Mouse (Mus musculus): Measurements from ENCODE around the gene Otud7b. TPM values are rescaled to one million over a fixed set of nuclear protein-coding genes. Genes with fewer than 3 reads are reported as not detected.

Otud7b gene
- total RNA-seq, 2 experiments from 2014 or later, result 46.6 to 49.0 TPM

- intact Hi-C loops (cut with DNase I), result no loop called here
- DNase-seq, result no peak
These were observed 19.9 kb downstream of the Otud7b start for GRCm38 (mm10) chr3:96124235-96124634.

GRCm38 (mm10) chr3:96128128-96128527 is 23.8 kb downstream of the Otud7b start:
- DNase-seq, result no peak
- intact Hi-C loops (cut with DNase I), result no loop called here

DNA sequence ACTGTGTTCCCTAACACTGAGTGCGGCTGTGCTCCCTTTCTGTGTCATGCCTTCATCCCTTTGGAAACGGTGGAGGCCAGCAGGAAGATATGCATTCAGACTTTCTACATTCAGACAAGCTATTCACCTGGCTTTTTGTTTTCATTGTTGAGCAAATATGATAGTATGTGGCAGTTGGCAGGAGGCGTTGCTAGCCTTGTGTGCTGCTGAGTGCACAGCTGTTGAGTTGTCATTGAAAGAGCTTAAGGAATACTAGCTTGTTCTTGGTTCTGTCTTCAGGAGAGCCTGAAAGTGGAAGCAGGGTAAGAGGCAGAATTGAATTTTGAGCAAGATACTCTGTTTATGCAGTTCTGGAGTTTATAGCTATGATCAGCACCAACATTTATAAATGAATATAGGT is 28.2 kb downstream of the Otud7b start:
- intact Hi-C loops (cut with DNase I), result no loop called here
- no peak for DNase-seq

- DNase-seq, result no peak
- intact Hi-C loops (cut with DNase I), result no loop called here
These were observed 29.1 kb downstream of the Otud7b start for GRCm38 (mm10) chr3:96133327-96133905.

- intact Hi-C loops (cut with DNase I), result no loop called here
- no peak for DNase-seq
These were observed 30.7 kb downstream of the Otud7b start for GRCm38 (mm10) chr3:96135011-96135410.

- intact Hi-C loops (cut with DNase I), result loop anchor here (1.0 to 2.0 kb wide), 2 partner anchors 65 to 82 kb away; no protein-coding TSS in a partner anchor
- DNase-seq, result no peak
These were observed 43.6 kb downstream of the Otud7b start for GRCm38 (mm10) chr3:96147950-96148349.

DNA sequence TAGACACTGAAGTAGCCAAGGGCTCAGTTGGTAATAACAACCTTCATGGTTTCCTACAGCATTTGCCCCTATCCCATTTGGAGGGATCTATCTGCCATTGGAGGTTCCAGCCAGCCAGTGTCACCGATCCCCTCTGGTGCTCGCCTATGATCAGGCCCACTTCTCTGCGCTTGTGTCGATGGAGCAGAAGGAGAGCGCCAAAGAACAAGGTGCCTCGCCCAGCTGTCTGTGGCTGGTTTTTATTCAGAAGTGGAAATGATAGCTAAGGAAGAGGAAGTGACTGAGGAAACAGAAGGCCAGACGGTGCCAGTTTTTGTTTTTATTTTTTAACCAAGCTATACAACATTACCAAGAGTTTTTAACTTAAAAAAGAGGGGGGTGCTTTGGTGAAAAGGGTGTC is 47.5 kb downstream of the Otud7b start:
- intact Hi-C loops (cut with DNase I), result loop anchor here (5.0 kb wide), 1 partner anchor 190 kb away; no protein-coding TSS in a partner anchor
- DNase-seq, result no peak

DNA sequence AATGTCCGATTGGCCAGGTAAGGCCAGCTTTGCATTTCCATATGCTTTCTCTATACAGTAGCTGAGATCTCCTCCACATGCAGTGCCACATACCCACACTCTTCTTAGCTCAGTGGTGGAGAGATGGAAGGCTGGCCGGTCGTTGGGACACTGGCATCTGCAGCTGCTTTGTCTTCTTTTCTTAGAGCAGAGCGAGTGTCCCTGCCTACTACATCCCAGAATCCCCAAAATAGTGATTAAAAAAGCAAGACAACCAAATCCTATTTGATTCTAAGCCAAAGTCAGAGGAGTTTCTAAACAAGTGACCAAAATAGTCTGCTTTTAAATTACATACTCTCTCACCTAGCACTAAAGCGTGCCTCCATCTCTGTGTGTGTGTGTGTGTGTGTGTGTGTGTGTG is 48.3 kb downstream of the Otud7b start:
- intact Hi-C loops (cut with DNase I), result loop anchor here (5.0 kb wide), 1 partner anchor 190 kb away; no protein-coding TSS in a partner anchor
- no peak for DNase-seq

DNA sequence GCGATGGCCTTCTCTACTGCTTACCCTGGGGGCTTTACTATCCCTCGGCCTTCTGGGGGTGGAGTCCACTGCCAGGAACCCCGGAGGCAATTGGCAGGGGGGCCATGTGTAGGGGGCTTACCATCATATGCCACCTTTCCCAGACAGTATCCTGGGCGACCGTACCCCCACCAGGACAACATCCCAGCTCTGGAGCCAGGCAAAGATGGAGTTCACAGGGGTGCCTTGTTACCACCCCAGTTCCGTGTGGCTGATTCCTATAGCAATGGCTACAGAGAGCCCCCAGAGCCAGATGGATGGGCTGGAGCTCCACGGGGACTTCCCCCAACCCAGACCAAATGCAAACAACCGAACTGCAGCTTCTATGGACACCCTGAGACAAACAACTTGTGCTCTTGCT is 51.2 kb downstream of the Otud7b start:
- no peak for DNase-seq
- intact Hi-C loops (cut with DNase I), result no loop called here

DNA sequence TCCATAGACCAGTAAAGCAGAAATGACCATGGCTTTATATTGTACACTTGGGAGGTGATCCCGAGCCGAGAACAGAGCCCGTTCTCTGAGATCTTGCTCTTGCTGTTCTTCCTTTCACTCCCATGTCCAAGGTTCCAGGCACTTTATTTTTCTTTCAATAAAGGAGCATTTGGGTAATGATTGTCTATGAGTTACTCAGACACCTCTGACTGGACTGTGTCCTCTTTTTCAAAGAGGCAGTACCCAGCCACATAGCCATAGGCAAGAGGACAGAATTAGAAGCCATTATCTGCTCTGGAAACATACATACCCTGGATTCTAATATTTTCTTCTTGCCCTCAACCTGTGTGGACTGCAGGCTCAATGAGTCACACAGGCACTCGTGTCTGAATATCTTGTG is 55.5 kb downstream of the Otud7b start:
- DNase-seq, result no peak
- intact Hi-C loops (cut with DNase I), result no loop called here

GRCm38 (mm10) chr3:96160222-96160802 is 56.0 kb downstream of the Otud7b start:
- intact Hi-C loops (cut with DNase I), result no loop called here
- DNase-seq, result peak in 1 of 2 experiments; percentile 52

DNA sequence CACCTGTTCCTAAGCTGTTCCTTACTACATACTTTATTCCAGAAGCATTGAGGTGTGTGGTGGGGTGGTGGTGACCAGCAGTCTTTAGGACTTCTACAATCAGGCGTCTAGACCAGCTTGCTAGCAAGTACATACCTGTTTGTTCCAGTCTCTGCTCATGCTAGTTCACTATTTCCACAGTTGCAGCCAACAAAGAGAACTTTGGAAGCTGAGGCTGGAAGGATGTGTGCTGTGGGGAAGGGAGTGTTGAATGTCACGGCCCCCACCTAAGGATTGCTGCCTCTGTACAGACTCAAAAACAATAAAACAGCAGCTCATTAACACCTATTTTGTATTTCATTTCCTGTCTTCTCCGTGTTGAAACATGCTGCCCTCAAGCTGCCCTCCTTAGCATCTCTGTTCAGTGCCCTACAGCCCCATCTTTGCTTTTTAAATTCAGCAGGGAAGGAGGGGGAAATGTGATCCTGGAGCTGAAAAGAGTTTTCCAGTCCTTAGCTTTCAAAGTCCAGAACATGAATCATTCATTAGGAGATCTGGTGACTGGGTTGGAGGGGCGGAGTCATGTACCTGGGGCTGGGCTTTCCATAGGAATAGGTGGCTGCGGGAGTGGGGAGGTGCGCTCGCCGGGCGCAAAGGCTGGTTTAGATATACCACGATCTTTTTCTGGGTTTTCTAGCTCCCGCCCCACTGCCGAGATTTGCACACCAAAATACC is 56.6 kb downstream of the Otud7b start:
- peak in 1 of 2 experiments; percentile 43 for DNase-seq

GRCm38 (mm10) chr3:96161869-96162840 is 57.8 kb downstream of the Otud7b start, which contains the start of gene Mtmr11:
Gene Mtmr11 (plus strand): TSS chr3:96162004.
- intact Hi-C loops (cut with DNase I), result no loop called here
- DNase-seq, result no peak

More for the DNA sequence above, 56.6 kb downstream of the Otud7b start:
- intact Hi-C loops (cut with DNase I), result no loop called here

GRCm38 (mm10) chr3:96163040-96163439 is 58.7 kb downstream of the Otud7b start:
- DNase-seq, result no peak
- intact Hi-C loops (cut with DNase I), result no loop called here

DNA sequence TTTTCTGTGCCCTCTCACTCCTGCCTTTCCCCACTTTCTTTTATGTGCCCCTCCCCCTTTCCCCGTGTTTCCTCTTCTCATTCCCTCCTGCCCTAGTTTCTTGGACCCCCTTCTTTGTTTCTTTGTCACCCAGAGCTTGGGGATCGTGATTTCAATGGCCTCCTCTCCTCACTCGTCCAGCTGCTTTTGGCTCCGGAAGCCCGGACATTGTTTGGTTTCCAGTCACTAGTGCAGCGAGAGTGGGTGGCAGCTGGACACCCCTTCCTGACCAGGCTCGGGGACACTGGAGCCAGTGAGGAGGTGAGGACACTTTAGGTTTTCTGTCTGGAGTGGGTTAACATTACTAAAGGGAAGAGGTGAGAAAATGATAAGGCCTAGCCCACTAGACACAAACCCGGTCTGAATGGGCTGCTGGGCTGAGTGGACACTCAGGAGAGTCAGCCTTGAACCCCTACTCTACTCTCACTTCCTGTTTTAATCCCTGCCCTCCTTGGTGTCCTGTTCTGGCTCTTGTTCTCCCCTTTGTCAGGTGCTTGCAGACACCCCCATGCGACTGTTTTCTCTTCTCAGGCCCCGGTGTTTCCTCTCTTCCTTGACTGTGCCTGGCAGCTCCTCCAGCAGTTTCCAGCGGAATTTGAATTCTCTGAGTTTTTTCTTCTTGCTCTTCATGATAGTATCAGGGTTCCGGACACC is 64.3 kb downstream of the Otud7b start:
- no peak for DNase-seq

GRCm38 (mm10) chr3:96170276-96170675 is 65.9 kb downstream of the Otud7b start:
- intact Hi-C loops (cut with DNase I), result no loop called here
- DNase-seq, result no peak

More for the DNA sequence above, 64.3 kb downstream of the Otud7b start:
- intact Hi-C loops (cut with DNase I), result no loop called here

- intact Hi-C loops (cut with DNase I), result no loop called here
- DNase-seq, result no peak
These were observed 66.7 kb downstream of the Otud7b start for GRCm38 (mm10) chr3:96170976-96171545.

- intact Hi-C loops (cut with DNase I), result no loop called here
- DNase-seq, result no peak
These were observed 67.4 kb downstream of the Otud7b start for GRCm38 (mm10) chr3:96171583-96172196.
